Mouse (Mus musculus): ENCODE results near the gene Pgpep1l.
"Not testable (repeated sequence)": the region's sequence is repeated elsewhere in the genome, so short reads cannot be mapped to it uniquely, and the experiment has no call there.

Pgpep1l gene

GRCm38 (mm10) chr7:68264028-68264453, at the start of gene Pgpep1l:
TSS of gene Pgpep1l (minus strand) at chr7:68264233.
- DNase-seq (ENCODE audit: low spot score), result peak; percentile 31

- DNase-seq (ENCODE audit: low spot score), result no peak
Observed at GRCm38 (mm10) chr7:68313038-68313782, 49.2 kb upstream of the Pgpep1l start.

GRCm38 (mm10) chr7:68312395-68312794, 48.4 kb upstream of the Pgpep1l start:
- no peak for DNase-seq (ENCODE audit: low spot score)

- DNase-seq (ENCODE audit: low spot score), result peak; percentile 26
Observed at GRCm38 (mm10) chr7:68311469-68311868, 47.4 kb upstream of the Pgpep1l start.

GRCm38 (mm10) chr7:68306756-68307155, 42.7 kb upstream of the Pgpep1l start:
- no peak for DNase-seq (ENCODE audit: low spot score)

- no peak for DNase-seq (ENCODE audit: low spot score)
Observed at GRCm38 (mm10) chr7:68305781-68306575, 41.9 kb upstream of the Pgpep1l start.

- no peak for DNase-seq (ENCODE audit: low spot score)
Observed at GRCm38 (mm10) chr7:68303685-68304084, 39.7 kb upstream of the Pgpep1l start.

GRCm38 (mm10) chr7:68302586-68303433, 38.8 kb upstream of the Pgpep1l start:
- DNase-seq (ENCODE audit: low spot score), result peak; percentile 64

GRCm38 (mm10) chr7:68301160-68301559, 37.1 kb upstream of the Pgpep1l start:
- no peak for DNase-seq (ENCODE audit: low spot score)

GRCm38 (mm10) chr7:68298381-68299076, 34.5 kb upstream of the Pgpep1l start:
- DNase-seq (ENCODE audit: low spot score), result no peak

- no peak for DNase-seq (ENCODE audit: low spot score)
Observed at GRCm38 (mm10) chr7:68296487-68296886, 32.5 kb upstream of the Pgpep1l start.

- no peak for DNase-seq (ENCODE audit: low spot score)
Observed at GRCm38 (mm10) chr7:68293997-68294789, 30.2 kb upstream of the Pgpep1l start.

GRCm38 (mm10) chr7:68291603-68292002, 27.6 kb upstream of the Pgpep1l start:
- no peak for DNase-seq (ENCODE audit: low spot score)

- DNase-seq (ENCODE audit: low spot score), result no peak
Observed at GRCm38 (mm10) chr7:68289081-68289480, 25.0 kb upstream of the Pgpep1l start.

- DNase-seq (ENCODE audit: low spot score), result not testable (repeated sequence)
Observed at GRCm38 (mm10) chr7:68288000-68288399, 24.0 kb upstream of the Pgpep1l start.

- DNase-seq (ENCODE audit: low spot score), result no peak
Observed at GRCm38 (mm10) chr7:68287582-68287981, 23.5 kb upstream of the Pgpep1l start.

- DNase-seq (ENCODE audit: low spot score), result no peak
Observed at GRCm38 (mm10) chr7:68286526-68287481, 22.8 kb upstream of the Pgpep1l start.

- DNase-seq (ENCODE audit: low spot score), result no peak
Observed at GRCm38 (mm10) chr7:68285851-68286298, 21.8 kb upstream of the Pgpep1l start.

GRCm38 (mm10) chr7:68283776-68284175, 19.7 kb upstream of the Pgpep1l start:
- no peak for DNase-seq (ENCODE audit: low spot score)

GRCm38 (mm10) chr7:68283133-68283520, 19.1 kb upstream of the Pgpep1l start:
- DNase-seq (ENCODE audit: low spot score), result not testable (repeated sequence)

Measured in lung, postnatal 25 days (tissue).